Mouse (Mus musculus): ENCODE results near the gene Kcnk2.

DNA sequence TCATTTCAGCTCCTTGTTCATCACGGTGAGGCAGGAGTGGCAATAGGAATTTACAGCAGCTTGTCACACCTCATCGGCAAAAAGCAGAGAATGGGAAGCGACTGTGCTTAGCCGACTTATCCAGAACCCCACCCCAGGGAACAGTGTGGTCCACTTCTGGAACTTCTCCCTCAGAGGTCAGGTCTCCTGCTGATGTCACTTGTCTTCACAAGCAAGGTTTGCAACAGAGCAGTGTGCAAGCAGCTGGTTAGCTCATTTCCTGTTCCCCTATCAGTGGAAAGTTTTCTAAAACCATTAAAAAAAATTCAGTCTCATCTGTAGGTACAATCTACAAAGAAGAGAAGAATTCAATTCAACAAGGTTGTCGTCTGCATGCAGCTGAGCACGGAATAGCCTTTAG is 236.9 kb downstream of the Kcnk2 start:
- no peak for TF ChIP-seq CTCF (IDR thresholded peaks at IDR 0.05; ENCODE audit: low read depth, low read length)
- TF ChIP-seq POLR2A (IDR thresholded peaks at IDR 0.05; ENCODE audit: borderline replicate concordance, low read depth, low read length): no peak

All from bone marrow macrophage, adult 2 months (primary cell).